Mouse (Mus musculus) left cerebral cortex, adult 9 months (tissue): ENCODE measurements around the gene Apba2.

Source experiments
- DNase-seq, 2 experiments: peaks; one replicate each; pipeline ENCODE4 v3.0.0; 2022; ENCODE audit warnings: low spot score in 2 of 2

The Apba2 gene

DNA sequence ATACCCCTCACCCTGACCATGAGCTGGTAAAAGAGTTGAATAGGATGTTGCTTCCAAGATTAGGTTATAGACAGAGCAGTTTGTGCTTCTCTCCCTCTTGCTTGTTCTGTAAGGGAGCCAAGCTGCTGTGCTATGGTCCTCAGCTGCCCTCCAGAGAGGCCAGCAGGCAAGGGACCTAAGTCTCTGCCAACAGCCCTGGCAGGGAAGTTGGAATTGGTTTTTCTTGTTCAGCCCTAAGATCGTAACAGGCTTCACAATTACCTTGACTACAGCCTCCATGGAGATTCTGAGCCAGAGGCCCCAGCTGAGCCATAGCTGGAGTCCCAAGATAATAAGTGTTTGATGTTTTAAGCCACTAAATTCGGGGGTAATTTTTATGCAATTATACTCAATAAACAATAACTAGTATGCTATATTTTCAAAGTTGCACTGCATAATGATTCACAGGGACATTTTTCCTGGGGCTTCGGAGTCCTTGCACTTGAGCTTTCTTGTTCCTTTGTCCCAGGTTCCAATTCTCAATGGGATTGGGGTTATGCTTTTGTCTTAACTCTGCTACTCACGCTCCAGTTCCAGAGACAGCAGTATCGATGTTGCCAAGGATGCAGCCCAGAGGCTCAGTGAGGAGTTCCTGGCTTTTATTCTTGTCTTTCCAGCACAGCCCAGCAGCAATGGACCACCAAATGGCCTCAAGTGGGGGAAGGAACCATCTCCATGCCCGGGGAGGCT is 224.6 kb downstream of the Apba2 start:
- peak in 1 of 2 experiments; percentile 49 for DNase-seq

DNA sequence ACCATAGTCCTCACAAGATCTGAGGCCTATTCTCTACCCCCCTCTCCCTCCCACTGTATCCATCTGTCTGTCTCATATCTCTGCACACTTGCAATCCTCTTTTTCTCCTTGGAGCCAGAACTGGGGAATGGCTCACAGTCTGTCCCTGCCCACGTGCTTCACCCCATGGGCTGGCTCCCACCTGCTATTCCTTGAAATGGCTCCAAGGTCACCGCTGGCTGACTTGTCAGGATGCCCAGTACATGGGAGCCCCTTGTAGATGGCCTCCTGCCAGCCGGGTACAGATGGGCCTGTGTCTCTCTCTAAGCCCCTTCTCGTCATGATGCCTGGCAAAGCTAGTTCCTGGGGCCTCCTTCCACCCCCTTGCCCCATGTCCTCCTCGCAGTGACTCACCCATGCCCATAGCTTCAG is 226.7 kb downstream of the Apba2 start:
- peak in 1 of 2 experiments; percentile 62 for DNase-seq

DNA sequence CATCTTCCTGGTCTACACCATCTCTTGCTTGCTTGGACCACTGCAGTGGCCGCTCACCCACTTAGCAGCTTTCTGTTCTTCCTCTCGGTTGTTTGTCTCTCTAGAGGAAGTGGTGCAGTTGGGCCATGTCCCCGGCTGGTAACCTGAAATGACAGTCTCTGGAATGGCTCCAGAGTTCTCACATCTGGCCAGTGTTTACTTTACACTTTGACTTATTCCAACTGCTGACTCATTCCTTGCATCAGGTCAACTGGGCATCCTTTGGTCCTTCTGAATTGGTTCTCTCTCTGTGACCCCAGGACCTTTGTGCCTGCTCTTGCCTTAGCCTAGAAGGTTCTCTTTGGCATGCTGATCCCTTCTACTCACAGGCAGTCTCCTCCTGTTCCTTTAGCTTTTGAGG is 227.3 kb downstream of the Apba2 start:
- no peak for DNase-seq

DNA sequence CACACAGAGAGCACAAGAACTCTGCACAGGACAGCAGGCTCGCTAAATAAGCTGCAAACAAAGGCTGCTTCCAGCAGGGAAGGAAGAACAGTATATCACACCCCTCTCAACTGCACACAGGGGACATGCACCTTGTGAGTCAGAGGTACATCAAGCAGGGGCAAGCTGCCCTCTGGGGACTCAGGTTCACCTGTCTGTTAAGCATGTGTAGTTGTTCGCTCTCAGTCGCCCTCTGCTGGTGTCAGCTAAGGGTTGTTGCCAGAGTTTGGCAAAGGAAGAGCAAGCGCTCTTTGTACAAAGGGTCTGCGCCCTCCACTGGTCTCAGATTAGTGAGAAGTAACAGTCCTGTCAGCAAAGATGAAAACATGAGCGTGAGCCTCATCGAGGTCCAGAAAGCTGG is 228.3 kb downstream of the Apba2 start:
- DNase-seq, result peak in 1 of 2 experiments; percentile 76

GRCm38 (mm10) chr7:64739131-64739530 is 237.6 kb downstream of the Apba2 start:
- DNase-seq, result no peak

- peak in 1 of 2 experiments; percentile 92 for DNase-seq
Measured at GRCm38 (mm10) chr7:64741333-64742307, 240.1 kb downstream of the Apba2 start.

DNA sequence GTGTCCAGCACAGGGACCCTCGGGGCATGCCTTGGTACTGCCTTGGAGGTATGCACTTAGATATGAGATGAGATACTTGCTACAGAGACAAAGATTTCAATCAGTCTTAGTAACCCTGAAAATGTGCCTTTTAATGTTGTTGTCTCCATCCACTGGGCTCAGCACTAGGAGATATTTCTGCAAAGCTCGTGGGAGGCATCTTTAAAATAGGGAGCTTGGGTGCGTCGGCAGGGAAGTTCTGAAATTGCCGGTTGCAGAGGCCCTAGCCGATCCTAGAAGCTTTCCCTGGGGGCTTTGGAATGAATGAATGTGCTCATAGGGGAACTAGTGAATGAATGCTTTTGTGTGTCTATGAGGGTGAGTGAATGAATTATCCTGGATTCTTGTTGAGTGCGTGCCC is 242.1 kb downstream of the Apba2 start:
- peak in 1 of 2 experiments; percentile 61 for DNase-seq

GRCm38 (mm10) chr7:64751465-64751864 is 250.0 kb downstream of the Apba2 start:
- DNase-seq, result peak in 1 of 2 experiments; percentile 76

- peak in 1 of 2 experiments; percentile 84 for DNase-seq
Measured at GRCm38 (mm10) chr7:64752133-64752532, 250.6 kb downstream of the Apba2 start.

DNA sequence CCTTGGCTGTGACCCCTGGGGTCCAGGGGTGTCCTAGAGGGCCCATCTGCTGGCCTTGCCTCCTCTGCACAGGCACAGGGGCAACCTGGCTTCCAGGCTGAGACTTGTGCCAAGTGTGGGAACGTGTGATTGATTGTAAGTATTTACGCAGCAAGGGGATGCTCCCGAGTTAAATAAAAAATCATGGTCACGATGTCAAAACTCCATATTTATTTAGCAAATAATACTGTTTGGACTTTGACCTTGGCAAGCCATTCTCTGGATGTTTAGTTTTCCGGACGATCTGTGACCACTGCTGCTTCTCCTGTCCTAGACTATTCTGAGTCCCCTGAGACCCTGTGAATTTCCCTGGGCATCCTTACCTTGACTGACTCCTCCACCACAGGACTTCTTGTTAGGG is 252.2 kb downstream of the Apba2 start:
- no peak for DNase-seq

DNA sequence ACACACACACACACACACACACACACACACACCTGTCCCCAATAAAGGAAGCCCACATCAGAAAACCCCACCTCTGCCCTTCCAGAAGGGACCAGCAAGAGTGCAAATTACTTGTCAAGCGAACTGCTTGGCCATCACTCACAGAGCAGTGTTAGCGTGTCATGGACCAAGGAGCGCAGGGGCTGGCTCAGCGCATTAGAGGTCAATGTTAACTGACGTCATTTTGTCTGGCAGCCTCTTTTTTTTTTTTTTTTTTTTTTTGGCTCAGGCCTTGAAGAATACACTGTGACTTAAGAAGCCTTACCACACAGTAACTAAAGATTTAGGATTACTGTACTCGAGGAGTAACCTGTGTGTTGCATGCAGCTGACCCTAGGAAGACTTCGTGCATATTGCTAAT is 252.7 kb downstream of the Apba2 start:
- DNase-seq, result no peak

GRCm38 (mm10) chr7:64755141-64755540 is 253.6 kb downstream of the Apba2 start:
- no peak for DNase-seq

- peak in 1 of 2 experiments; percentile 39 for DNase-seq
Measured at GRCm38 (mm10) chr7:64765595-64765994, 264.1 kb downstream of the Apba2 start.

DNA sequence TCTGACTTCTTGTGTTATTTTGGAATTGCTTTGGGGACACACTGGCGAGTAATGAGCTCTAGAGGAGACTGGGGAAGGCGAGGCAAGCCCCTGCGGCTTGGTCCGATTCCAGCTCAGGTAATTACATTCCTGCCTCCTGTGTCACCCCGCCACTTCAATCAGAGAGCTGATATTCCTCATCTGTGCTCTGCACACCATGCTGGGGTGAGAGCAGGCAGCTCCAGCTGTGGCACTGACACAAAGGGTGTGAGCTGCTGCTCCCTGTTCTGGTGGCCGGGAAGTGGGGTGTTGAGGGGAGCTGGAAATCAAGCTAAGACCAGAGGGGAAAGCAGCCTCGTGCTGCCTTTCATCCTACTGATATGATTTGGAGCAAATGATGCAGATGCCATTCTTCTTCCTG is 268.3 kb downstream of the Apba2 start:
- no peak for DNase-seq

- no peak for DNase-seq
Measured at GRCm38 (mm10) chr7:64770779-64771390, 269.4 kb downstream of the Apba2 start.

- DNase-seq, result no peak
Measured at GRCm38 (mm10) chr7:64773465-64773864, 272.0 kb downstream of the Apba2 start.

- DNase-seq, result peak in 1 of 2 experiments; percentile 74
Measured at GRCm38 (mm10) chr7:64776708-64777489, 275.4 kb downstream of the Apba2 start.

DNA sequence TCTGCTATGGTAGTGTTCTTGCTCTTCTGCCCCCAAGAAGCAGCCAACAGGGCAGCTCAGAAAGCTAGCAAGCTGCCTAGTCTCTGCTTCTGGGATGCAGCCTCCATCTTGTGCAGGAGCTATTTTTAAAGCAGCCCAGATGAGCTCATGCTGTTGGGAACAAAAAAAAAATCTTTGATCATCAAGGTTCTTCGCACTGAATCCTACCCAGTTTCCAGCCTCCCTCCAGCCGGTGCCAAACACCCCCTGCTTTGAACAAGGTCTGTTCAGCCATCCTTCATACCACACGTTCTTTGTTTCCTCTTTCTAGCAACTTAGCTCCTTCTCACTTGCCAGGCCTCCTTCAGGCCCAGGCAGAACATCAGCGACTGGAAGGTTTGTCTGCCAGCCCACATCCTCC is 278.0 kb downstream of the Apba2 start:
- peak; percentile 62 to 86 for DNase-seq

DNA sequence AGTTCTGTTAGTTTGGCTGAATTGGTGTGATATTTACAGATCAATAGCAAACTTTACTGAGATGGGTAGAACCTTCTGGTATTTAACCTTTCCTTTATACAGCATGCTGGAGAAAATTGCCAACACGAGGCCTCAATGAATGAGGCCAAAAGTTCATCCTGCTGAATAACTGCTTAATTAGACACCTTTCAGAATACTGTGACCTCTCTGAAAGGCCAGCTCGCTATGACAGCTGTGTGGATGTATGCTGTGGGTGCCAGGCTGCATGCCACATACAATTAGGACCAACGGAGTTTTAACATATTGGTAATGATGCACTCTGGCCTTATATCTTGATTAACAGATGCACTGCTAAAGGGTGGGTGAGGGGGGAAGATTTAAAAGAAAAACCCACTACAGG is 283.5 kb downstream of the Apba2 start:
- DNase-seq, result no peak

DNA sequence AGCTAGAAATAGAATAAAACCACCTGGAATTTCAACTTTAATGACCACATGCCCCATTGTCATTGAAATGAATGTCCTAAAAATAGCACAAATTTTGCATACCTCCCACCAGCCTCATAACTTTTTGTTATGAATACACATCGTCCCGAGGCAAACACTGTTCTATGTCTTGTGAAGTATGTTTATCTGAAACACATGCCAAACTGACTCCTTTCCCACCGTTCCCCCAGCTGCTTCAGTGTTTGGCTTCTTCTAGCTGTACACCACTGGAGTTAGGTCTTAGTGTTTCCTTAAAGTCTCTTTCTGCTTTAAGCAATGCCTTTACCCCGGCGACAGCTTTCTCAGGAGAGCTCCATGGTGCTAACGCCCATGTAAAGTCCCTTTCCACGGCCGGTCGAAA is 289.6 kb downstream of the Apba2 start:
- DNase-seq, result no peak

DNA sequence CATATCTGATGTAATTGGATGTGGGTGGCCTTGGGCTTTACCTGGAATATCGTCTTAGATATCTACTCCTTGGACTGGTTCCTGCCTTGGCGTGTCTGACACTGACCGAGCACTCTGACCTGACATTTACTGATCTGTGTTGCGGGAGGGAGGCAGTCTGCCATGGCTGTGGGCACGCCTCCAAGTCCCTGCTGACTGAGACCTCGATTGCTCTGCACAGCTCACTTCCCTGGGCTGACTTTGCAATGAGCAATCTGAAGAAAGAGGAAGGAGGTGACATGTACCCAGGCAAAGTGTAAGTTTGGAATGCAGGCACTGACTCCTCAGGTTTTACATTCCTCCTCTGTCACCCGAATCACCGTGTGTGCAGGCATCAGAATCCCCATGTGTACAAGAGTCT is 290.5 kb downstream of the Apba2 start:
- no peak for DNase-seq
